In genomic region chr4:57433941-57434704, GRCm38 (mm10) we compare ENCODE assay signal across 8 mouse cellular contexts. TPM values are rescaled to one million over a fixed set of nuclear protein-coding genes. Genes with fewer than 3 reads are reported as not detected.
DNase-seq lines count a peak whose midpoint lies in the region; ATAC-seq and TF ChIP-seq lines count a peak whose summit lies in the region.

Gene Palm2, plus strand, starts transcription at chr4:57434247.

- H3K36me3 ChIP-seq in hindbrain, embryonic 14.5 days (replicated peaks; ENCODE audit: control insufficient read depth, insufficient read depth), result no peaks in the 10 kb centered on the region

- H3K4me2 ChIP-seq in hindbrain, embryonic 14.5 days (replicated peaks), result peak within 1 kb of the TSS; percentile 92

- ATAC-seq in hindbrain, embryonic 14.5 days (ENCODE audit: low FRiP score), result peak; percentile 86
- no peak for ATAC-seq in erythroblast, adult 5-6 weeks (replicated peaks; ENCODE audit: low FRiP score, poor library complexity, severe bottlenecking)

- TF ChIP-seq CTCF in left cerebral cortex, adult 2 months (IDR thresholded peaks at IDR 0.05), result no peak

- peak within 1 kb of the TSS; percentile 90 for H3K27ac ChIP-seq in hindbrain, embryonic 14.5 days
- peak within 1 kb of the TSS; percentile 91 for H3K27ac ChIP-seq in left cerebral cortex, adult 2 months

- WGBS in hindbrain, embryonic 14.5 days, result under 1% methylated on average over 60 of the region's 67 CpGs

- H3K4me3 ChIP-seq in hindbrain, embryonic 14.5 days (replicated peaks; ENCODE audit: low read length), result peak within 1 kb of the TSS; percentile 61
- H3K4me3 ChIP-seq in left cerebral cortex, adult 2 months, result peak within 1 kb of the TSS; percentile 75

- no peaks in the 10 kb centered on the region for H3K27me3 ChIP-seq in hindbrain, embryonic 14.5 days (ENCODE audit: control insufficient read depth, insufficient read depth, low read length)

- intact Hi-C loops in left cerebral cortex, adult 2 months (cut with DNase I), result no loop called here

- no peaks in the 10 kb centered on the region for H3K9me3 ChIP-seq in hindbrain, embryonic 14.5 days (ENCODE audit: control insufficient read depth, low read length)

- peaks cover 14% of the 10 kb centered on the region; the same call in 1 of the 2 replicates for H3K4me1 ChIP-seq in hindbrain, embryonic 14.5 days (replicated peaks; ENCODE audit: control insufficient read depth, insufficient read depth, low read length)

- H3K9ac ChIP-seq in hindbrain, embryonic 14.5 days, result peak within 1 kb of the TSS; percentile 82

- DNase-seq in WW6 (ENCODE audit: low read depth, low spot score), result peak; percentile 33
- peak; percentile 69 to 70 for DNase-seq in cerebellum, postnatal 36 days
- peak; percentile 40 for DNase-seq in gastrocnemius, adult 18-20 months (ENCODE audit: low spot score)
- DNase-seq in hindbrain, embryonic 14.5 days (ENCODE audit: low spot score), result peak; percentile 76
- DNase-seq in left cerebral cortex, adult 2 months (ENCODE audit: extremely low spot score in 1 of 2, low spot score in 2 of 2), result peak; percentile 71 to 74
- peak; percentile 39 for DNase-seq in lung, postnatal 36 days
- peak; percentile 81 for DNase-seq in right cerebral cortex, postnatal 25 days

RNA-seq across cellular contexts. Expression of gene Palm2, which starts in this region (rescaled TPM):
- under 1 TPM in 1 of 2 experiments, not detected in 1; 0.27 TPM for total RNA-seq in gastrocnemius, adult 18-20 months (2021)
- 14.3 and 18.6 TPM in 2 replicates for polyA plus RNA-seq in hindbrain, embryonic 14.5 days (2014; fragmentation: Nextera tagmentation; extraction: Ambion mirVana)
- 10 to 100 TPM; 60.4 to 64.3 TPM for total RNA-seq in left cerebral cortex, adult 2 months (2021)
- total RNA-seq in erythroblast, adult 5-6 weeks (2015; ENCODE audit: low replicate concordance), result not detected in 2 replicates
- not detected in 2 replicates for total RNA-seq in erythroblast, adult 5-6 weeks (2017; ENCODE audit: low replicate concordance)

Comparison
In these comparisons a context has a peak if more than half of its experiments do, and no peak if none do; other contexts are left out.
1. RNA of gene Palm2 (total RNA-seq): 60.4 to 64.3 TPM in left cerebral cortex, adult 2 months; 0.27 TPM in gastrocnemius, adult 18-20 months and not detected in erythroblast, adult 5-6 weeks; every median in the first group is over 10 times any median in the second.
2. Peak in DNase-seq in gastrocnemius, adult 18-20 months; RNA of the gene not detected or under 1 TPM.
3. Peak in every context shown above with its lines, with median percentiles within 50 percentile points of each other: DNase-seq.